Mouse (Mus musculus): Measurements from ENCODE around the gene Gmip. TPM values are rescaled to one million over a fixed set of nuclear protein-coding genes. Genes with fewer than 3 reads are reported as not detected.

Gmip gene
- polyA plus RNA-seq (2014; fragmentation: Nextera tagmentation; extraction: Ambion mirVana): 10.9 and 14.2 TPM in 2 replicates

- peak; percentile 76 for ATAC-seq (ENCODE audit: insufficient read depth, low FRiP score, low TSS enrichment)
These were observed at the start of gene Gmip for GRCm38 (mm10) chr8:69808094-69808863. TSS of gene Gmip (plus strand) at chr8:69808679.

GRCm38 (mm10) chr8:69761814-69762445, 46.5 kb upstream of the Gmip start:
- no peak overlapping the region for H3K27ac ChIP-seq (ENCODE audit: low read depth, low read length)
- ATAC-seq (ENCODE audit: insufficient read depth, low FRiP score, low TSS enrichment) (no peak), DNase-seq (ENCODE audit: low spot score) (no peak)
- H3K27me3 ChIP-seq (ENCODE audit: control insufficient read depth, insufficient read depth, low read length): no peaks in the 10 kb centered on the region
- WGBS: 86% methylated on average over 4 of the region's 4 CpGs
- H3K4me1 ChIP-seq (ENCODE audit: control insufficient read depth, insufficient read depth, low read length): no peaks in the 10 kb centered on the region
- no peaks in the 10 kb centered on the region for H3K9me3 ChIP-seq (ENCODE audit: control insufficient read depth, low read length)
- no peak overlapping the region for H3K4me2 ChIP-seq (ENCODE audit: low read depth)
- H3K36me3 ChIP-seq (ENCODE audit: control insufficient read depth, insufficient read depth, low read length): peaks cover 31% of the 10 kb centered on the region
- no peak overlapping the region for H3K4me3 ChIP-seq (ENCODE audit: low read depth, low read length)
- no peak overlapping the region for H3K9ac ChIP-seq (ENCODE audit: low read length)

More at GRCm38 (mm10) chr8:69808094-69808863, at the start of gene Gmip:
- 6% methylated on average over 25 of the region's 28 CpGs for WGBS
- H3K9me3 ChIP-seq (ENCODE audit: control insufficient read depth, low read length): no peaks in the 10 kb centered on the region
- no peaks in the 10 kb centered on the region for H3K27me3 ChIP-seq (ENCODE audit: control insufficient read depth, insufficient read depth, low read length)
- H3K27ac ChIP-seq (ENCODE audit: low read depth, low read length): no peak within 1 kb of the TSS
- H3K36me3 ChIP-seq (ENCODE audit: control insufficient read depth, insufficient read depth, low read length): peaks cover 29% of the 10 kb centered on the region
- peak within 1 kb of the TSS; percentile 65 for H3K4me2 ChIP-seq (ENCODE audit: low read depth)
- peak within 1 kb of the TSS; percentile 52 for H3K4me3 ChIP-seq (ENCODE audit: low read depth, low read length)
- H3K4me1 ChIP-seq (ENCODE audit: control insufficient read depth, insufficient read depth, low read length): peaks cover 4% of the 10 kb centered on the region; the same call in 1 of the 2 replicates
- peak within 1 kb of the TSS; percentile 42 for H3K9ac ChIP-seq (ENCODE audit: low read length)
- peak; percentile 79 for DNase-seq (ENCODE audit: low spot score)

- no peaks in the 10 kb centered on the region for H3K27me3 ChIP-seq (ENCODE audit: control insufficient read depth, insufficient read depth, low read length)
- no peak overlapping the region for H3K9ac ChIP-seq (ENCODE audit: low read length)
- H3K9me3 ChIP-seq (ENCODE audit: control insufficient read depth, low read length): no peaks in the 10 kb centered on the region
- no peak overlapping the region for H3K27ac ChIP-seq (ENCODE audit: low read depth, low read length)
- H3K4me2 ChIP-seq (ENCODE audit: low read depth): no peak overlapping the region
- peaks cover 16% of the 10 kb centered on the region for H3K36me3 ChIP-seq (ENCODE audit: control insufficient read depth, insufficient read depth, low read length)
- 92% methylated on average over 9 of the region's 9 CpGs for WGBS
- peaks cover 10% of the 10 kb centered on the region; the same call in 1 of the 2 replicates for H3K4me1 ChIP-seq (ENCODE audit: control insufficient read depth, insufficient read depth, low read length)
- H3K4me3 ChIP-seq (ENCODE audit: low read depth, low read length): no peak overlapping the region
- DNase-seq (ENCODE audit: low spot score) (no peak), ATAC-seq (ENCODE audit: insufficient read depth, low FRiP score, low TSS enrichment) (no peak)
These were observed 37.3 kb upstream of the Gmip start for GRCm38 (mm10) chr8:69771221-69771620.

GRCm38 (mm10) chr8:69772106-69772505, 36.4 kb upstream of the Gmip start:
- no peak overlapping the region for H3K9ac ChIP-seq (ENCODE audit: low read length)
- ATAC-seq (ENCODE audit: insufficient read depth, low FRiP score, low TSS enrichment): no peak
- H3K4me3 ChIP-seq (ENCODE audit: low read depth, low read length): no peak overlapping the region
- no peaks in the 10 kb centered on the region for H3K9me3 ChIP-seq (ENCODE audit: control insufficient read depth, low read length)
- peaks cover 11% of the 10 kb centered on the region; the same call in 1 of the 2 replicates for H3K36me3 ChIP-seq (ENCODE audit: control insufficient read depth, insufficient read depth, low read length)
- H3K4me2 ChIP-seq (ENCODE audit: low read depth): no peak overlapping the region
- WGBS: 93% methylated on average over 2 of the region's 2 CpGs
- H3K27me3 ChIP-seq (ENCODE audit: control insufficient read depth, insufficient read depth, low read length): no peaks in the 10 kb centered on the region
- no peak for DNase-seq (ENCODE audit: low spot score)
- no peak overlapping the region for H3K27ac ChIP-seq (ENCODE audit: low read depth, low read length)
- H3K4me1 ChIP-seq (ENCODE audit: control insufficient read depth, insufficient read depth, low read length): peaks cover 10% of the 10 kb centered on the region; the same call in 1 of the 2 replicates

GRCm38 (mm10) chr8:69774503-69775148, 33.9 kb upstream of the Gmip start, which contains the start of gene Gm20422:
TSS of gene Gm20422 (minus strand) at chr8:69774886.
- Histone ChIP-seq H3K9me3 (ENCODE audit: control insufficient read depth, low read length) (no peaks in the 10 kb centered on the region), H3K9ac (ENCODE audit: low read length) (peak within 1 kb of the TSS; percentile 97), H3K4me2 (ENCODE audit: low read depth) (peak within 1 kb of the TSS; percentile 67), H3K27ac (ENCODE audit: low read depth, low read length) (peak within 1 kb of the TSS; percentile 99), H3K36me3 (ENCODE audit: control insufficient read depth, insufficient read depth, low read length) (no peaks in the 10 kb centered on the region), H3K27me3 (ENCODE audit: control insufficient read depth, insufficient read depth, low read length) (no peaks in the 10 kb centered on the region), H3K4me3 (ENCODE audit: low read depth, low read length) (peak within 1 kb of the TSS; percentile 84), H3K4me1 (ENCODE audit: control insufficient read depth, insufficient read depth, low read length) (peaks cover 10% of the 10 kb centered on the region; the same call in 1 of the 2 replicates)
- WGBS: under 1% methylated on average over 40 of the region's 41 CpGs
- DNase-seq (ENCODE audit: low spot score) (peak; percentile 93), ATAC-seq (ENCODE audit: insufficient read depth, low FRiP score, low TSS enrichment) (peak; percentile 99)

- H3K4me2 ChIP-seq (ENCODE audit: low read depth): 0 out of 2 replicates have a peak overlapping the region, but pooled peaks have one; percentile 4
- H3K9ac ChIP-seq (ENCODE audit: low read length): no peak overlapping the region; the same call in 1 of the 2 replicates
- H3K36me3 ChIP-seq (ENCODE audit: control insufficient read depth, insufficient read depth, low read length): no peaks in the 10 kb centered on the region
- no peak for ATAC-seq (ENCODE audit: insufficient read depth, low FRiP score, low TSS enrichment)
- H3K4me3 ChIP-seq (ENCODE audit: low read depth, low read length): peak overlapping the region; percentile 84; the same call in 1 of the 2 replicates
- no peak for DNase-seq (ENCODE audit: low spot score)
- no peaks in the 10 kb centered on the region for H3K27me3 ChIP-seq (ENCODE audit: control insufficient read depth, insufficient read depth, low read length)
- no peaks in the 10 kb centered on the region for H3K9me3 ChIP-seq (ENCODE audit: control insufficient read depth, low read length)
- H3K27ac ChIP-seq (ENCODE audit: low read depth, low read length): no peak overlapping the region
- WGBS: 58% methylated on average over 2 of the region's 2 CpGs
- peaks cover 10% of the 10 kb centered on the region; the same call in 1 of the 2 replicates for H3K4me1 ChIP-seq (ENCODE audit: control insufficient read depth, insufficient read depth, low read length)
These were observed 33.3 kb upstream of the Gmip start for GRCm38 (mm10) chr8:69775149-69775534.

- ATAC-seq (ENCODE audit: insufficient read depth, low FRiP score, low TSS enrichment) (no peak), DNase-seq (ENCODE audit: low spot score) (no peak)
- Histone ChIP-seq H3K9ac (ENCODE audit: low read length) (no peak overlapping the region), H3K4me3 (ENCODE audit: low read depth, low read length) (no peak overlapping the region), H3K36me3 (ENCODE audit: control insufficient read depth, insufficient read depth, low read length) (no peaks in the 10 kb centered on the region), H3K27ac (ENCODE audit: low read depth, low read length) (no peak overlapping the region), H3K4me1 (ENCODE audit: control insufficient read depth, insufficient read depth, low read length) (peaks cover 10% of the 10 kb centered on the region; the same call in 1 of the 2 replicates), H3K4me2 (ENCODE audit: low read depth) (no peak overlapping the region), H3K27me3 (ENCODE audit: control insufficient read depth, insufficient read depth, low read length) (no peaks in the 10 kb centered on the region), H3K9me3 (ENCODE audit: control insufficient read depth, low read length) (no peaks in the 10 kb centered on the region)
- WGBS: 68% methylated on average over 9 of the region's 12 CpGs
These were observed 31.4 kb upstream of the Gmip start for GRCm38 (mm10) chr8:69777111-69777510.

- Histone ChIP-seq H3K4me3 (ENCODE audit: low read depth, low read length) (no peak overlapping the region), H3K36me3 (ENCODE audit: control insufficient read depth, insufficient read depth, low read length) (peaks cover 3% of the 10 kb centered on the region; the same call in 1 of the 2 replicates), H3K4me2 (ENCODE audit: low read depth) (no peak overlapping the region), H3K27me3 (ENCODE audit: control insufficient read depth, insufficient read depth, low read length) (no peaks in the 10 kb centered on the region), H3K4me1 (ENCODE audit: control insufficient read depth, insufficient read depth, low read length) (peaks cover 13% of the 10 kb centered on the region; the same call in 1 of the 2 replicates), H3K9me3 (ENCODE audit: control insufficient read depth, low read length) (no peaks in the 10 kb centered on the region), H3K9ac (ENCODE audit: low read length) (no peak overlapping the region), H3K27ac (ENCODE audit: low read depth, low read length) (no peak overlapping the region)
- DNase-seq (ENCODE audit: low spot score) (no peak), ATAC-seq (ENCODE audit: insufficient read depth, low FRiP score, low TSS enrichment) (no peak)
- 82% methylated on average over 5 of the region's 5 CpGs for WGBS
These were observed 19.4 kb upstream of the Gmip start for GRCm38 (mm10) chr8:69789105-69789504.
